Mouse (Mus musculus): ENCODE data around the gene Usp6nl.

Gene Usp6nl

DNA sequence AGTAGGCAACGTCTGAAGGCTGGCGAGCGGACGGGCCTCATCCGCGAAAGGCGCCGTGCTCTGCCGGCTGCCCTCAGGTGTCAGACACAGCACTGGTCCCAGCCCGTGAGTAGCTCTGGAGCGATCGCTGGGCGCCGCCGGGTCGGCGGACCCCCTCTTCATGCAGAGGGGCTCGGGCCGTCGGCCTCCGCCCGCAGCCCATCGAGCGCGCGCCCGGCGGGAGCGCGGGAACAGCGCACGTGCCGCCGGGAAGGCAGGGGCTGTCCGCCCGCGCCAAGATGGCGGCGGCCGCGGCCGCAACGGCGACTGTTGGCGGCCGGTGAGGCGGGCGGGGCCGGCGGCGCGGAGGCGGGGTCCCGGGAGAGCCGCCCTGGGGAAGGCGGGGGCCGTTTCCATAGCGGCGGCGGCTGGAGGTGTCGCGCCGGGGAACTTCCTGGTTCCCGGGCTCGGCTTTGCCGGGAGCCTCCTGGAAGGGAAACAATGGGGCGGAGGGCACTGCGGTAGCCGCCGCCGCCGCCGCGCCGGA is at the start of gene Usp6nl:
Gene Usp6nl (plus strand): TSS at position 292 of the 526 bp plus-strand sequence.
- DNase-seq (ENCODE audit: low read depth, low spot score) = peak; percentile 87

DNA sequence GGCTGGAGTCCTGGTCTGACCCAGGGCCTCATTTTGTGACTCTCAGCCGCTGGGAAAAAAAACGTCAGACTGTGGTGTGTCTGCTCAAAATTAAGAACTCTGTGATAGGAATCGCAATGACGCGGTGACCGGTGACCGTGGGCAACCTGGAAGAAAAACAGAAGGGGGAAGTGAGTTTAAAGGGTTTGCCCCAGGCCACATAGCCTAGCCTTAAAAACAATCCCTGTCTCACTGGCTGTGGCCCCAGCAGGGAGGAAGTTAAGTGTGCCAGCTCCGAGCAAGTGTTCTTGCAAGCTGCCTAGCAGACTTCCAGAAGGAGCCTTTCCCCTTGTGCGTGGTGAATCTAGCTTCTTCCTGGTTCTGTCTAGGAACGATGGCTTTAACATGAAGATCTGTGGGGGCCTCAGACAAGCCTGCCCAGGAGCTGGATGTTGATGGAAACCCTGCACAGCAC is 49.0 kb upstream of the Usp6nl start:
- DNase-seq (ENCODE audit: low read depth, low spot score) = peak; percentile 52

DNA sequence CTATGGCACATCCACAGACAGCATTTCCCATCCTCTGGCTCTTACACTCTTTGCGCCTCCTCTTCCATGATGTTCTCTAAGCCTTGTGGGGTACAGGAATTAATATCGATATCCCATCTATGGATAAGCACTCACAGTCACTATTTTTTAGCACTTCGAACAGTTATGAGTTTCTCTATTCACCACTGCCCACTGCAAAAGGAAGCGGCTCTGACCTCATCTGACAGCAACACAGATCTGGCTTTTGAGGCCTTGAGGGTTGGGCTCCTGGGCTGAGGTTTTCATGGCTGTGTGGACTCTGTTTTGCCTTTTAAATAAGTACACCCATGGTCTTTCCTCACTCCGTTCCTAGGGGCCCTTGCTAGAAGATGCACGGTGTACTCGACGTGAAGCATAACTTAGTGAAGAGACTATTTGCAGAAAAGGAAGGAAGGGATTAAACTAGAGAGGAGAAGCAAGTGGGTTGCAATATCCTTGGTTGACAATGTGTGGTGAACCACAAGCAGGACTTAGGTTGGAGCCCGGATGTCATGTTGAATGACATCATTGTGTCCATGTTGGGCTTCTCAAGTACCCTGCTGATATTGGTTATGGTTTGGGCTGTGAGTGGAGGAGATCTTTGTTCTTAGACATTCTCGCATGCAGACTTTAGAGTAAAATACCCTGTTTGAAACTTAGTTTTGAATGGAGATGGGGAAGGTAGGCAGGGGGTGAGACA is 43.5 kb upstream of the Usp6nl start:
- no peak for DNase-seq (ENCODE audit: low read depth, low spot score)

DNA sequence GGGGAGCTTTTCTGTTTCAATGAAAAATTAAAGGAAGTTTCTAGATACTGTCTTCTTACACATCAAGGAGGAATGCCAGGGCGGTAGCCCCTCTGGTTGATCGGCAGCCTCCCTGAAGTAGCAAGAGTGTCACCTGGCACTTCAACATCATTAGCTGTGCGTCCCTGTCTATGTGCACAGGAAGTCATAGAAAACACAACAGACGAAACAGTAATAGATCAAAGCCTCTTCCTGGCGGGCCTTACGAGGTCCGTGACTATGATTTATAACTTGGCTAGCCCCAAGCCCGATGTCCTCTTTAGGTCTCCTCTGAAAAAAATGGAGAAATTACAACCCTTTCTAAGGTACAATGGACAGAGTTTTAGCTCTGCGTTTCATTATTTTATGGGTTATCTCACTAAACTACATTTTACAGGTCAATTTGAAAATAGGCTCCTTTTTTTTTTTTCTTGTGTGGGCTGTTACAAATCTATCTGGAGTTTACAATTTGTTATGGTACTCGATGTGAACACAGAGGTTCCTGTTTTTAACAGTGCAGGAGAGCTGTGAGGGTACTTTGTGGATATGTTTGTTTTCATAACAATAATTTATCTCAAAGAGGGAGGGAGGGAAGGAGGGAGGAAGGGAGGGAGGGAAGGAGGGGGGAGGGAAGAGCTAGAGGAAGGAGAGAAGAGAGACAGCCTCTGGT is 42.7 kb upstream of the Usp6nl start:
- no peak for DNase-seq (ENCODE audit: low read depth, low spot score)

DNA sequence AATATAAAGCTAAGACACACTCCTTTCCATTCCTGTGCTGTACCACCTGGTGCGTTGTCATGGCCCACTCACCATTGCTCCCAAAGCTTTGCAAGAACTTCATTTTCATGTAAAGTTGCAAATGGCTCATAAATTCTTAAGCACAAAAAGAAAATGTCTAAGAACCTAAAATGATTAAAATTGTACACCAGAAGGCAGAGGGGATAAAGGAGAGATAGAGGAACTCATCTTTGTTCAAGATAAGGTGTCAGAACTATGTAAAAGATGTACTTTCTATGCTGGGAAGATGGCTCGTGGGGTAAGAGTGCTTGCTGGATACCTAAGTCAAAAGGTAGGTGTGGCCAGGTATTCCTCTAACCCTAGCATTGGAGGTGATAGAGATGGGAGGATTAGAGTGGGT is 38.9 kb upstream of the Usp6nl start:
- DNase-seq (ENCODE audit: low read depth, low spot score) = peak; percentile 6

DNA sequence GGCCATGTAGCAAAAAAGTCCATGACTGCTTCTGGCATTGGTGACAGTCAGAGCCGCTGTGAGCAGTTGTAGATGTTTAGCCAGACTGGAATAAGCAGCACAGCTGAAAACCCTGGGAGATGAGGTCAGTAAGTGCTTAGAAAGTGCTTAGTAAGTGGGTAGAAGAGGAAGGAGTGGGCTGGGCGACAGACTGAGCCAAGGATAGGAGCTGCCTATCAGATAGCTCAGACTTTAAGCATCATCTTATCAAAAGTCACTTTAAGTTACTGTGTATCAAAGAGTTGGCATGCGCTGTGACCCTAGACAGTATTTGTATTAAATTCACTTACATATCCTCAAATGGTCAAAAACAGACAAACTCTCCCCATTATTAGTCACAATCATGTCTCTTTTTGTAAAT is 37.7 kb upstream of the Usp6nl start:
- DNase-seq (ENCODE audit: low read depth, low spot score) = peak; percentile 22

DNA sequence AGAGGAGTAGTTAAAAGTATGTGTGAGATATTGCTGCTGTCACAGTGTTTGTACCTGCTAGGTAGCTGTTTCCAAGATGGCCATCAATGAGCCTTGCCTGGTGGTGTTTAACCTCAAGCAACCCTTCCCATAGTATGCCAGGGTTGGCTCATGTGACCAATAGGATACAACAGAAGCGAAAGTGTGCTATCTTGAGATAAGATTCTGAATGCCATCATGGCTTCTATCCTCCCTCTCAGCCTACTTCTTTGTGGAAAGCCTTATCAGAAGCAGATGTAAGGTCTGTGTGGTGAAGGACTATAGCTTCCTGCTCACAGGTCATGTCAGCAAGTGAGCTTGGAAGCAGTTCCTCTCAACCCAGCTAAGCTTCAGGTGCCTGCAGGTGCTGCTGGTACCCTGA is 36.7 kb upstream of the Usp6nl start:
- no peak for DNase-seq (ENCODE audit: low read depth, low spot score)

DNA sequence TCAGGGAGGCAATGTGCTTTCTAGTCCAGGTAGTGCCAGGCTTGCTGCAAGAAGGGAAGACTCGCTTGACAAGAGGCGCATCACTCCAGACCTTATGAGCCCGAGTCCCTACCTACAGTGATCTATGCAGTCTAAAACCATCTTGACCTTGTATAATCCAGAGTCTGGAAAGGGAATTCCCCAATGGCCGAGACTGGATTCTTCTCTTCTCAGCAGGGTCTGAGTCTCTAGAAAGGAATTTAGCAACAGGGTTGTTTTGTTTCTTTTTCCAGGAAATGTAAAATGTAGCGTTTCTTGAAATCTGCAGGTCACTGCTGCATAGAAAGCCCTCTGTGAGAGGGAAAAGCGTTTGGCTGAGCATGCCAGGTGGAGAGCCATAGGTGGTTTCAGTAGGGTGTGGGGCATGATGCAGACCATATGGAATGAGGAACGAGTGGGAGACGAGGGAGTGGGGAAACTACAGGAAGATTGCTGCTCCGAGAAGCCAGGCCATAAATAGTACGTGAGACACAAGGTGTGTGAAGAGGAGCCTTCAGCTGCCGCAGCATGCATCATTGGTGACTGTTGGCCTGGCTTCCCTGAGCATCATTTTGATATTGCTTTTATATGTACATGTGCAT is 28.5 kb upstream of the Usp6nl start:
- peak; percentile 56 for DNase-seq (ENCODE audit: low read depth, low spot score)

DNA sequence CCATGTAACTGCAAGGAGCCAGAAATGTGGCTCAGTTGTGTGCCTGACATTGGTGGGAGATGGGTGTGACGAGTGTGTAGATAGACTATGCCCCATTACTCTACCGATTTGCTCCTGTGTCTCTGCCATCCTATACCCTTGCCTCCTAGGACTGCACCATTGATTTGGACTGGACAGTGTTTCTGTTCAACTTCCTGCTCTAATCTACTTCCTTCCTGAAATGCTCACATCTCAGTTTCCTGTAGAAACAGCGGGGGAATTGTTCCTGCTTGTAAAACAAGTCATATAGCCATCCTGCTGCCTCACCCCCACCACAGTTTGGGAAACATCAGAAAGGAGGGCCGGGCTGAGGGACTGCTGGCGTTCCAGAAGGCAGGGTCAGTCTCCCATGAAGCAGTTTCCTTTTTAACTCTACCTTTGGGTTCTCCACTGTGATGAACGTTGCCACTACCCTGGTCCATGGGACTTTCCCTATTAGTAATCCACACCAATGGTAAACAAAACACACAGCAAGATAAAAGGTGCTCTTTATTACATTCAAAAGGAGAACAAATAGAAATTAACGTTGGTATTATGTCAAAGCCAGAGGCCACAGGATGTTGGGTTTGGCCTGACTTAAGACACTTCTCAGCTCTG is 27.4 kb upstream of the Usp6nl start:
- no peak for DNase-seq (ENCODE audit: low read depth, low spot score)

DNA sequence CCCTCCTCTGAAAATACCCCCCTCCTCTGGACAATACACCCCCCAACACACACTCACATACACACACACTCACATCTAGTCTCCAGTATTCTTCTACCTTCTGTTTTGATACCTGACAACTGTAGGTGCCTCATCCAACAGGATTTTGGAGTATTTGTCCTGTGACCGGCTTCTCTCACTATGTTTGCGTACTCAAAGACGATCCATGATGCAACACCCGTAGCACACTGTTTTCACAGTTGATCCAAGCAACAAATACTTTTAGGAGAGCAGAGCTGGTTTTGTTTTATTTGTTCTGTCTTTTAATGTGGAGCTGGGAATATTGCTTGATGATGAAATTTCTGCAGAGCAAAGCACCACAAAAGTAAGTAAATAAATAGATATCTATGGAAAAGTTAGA is 17.7 kb upstream of the Usp6nl start:
- DNase-seq (ENCODE audit: low read depth, low spot score) = no peak

DNA sequence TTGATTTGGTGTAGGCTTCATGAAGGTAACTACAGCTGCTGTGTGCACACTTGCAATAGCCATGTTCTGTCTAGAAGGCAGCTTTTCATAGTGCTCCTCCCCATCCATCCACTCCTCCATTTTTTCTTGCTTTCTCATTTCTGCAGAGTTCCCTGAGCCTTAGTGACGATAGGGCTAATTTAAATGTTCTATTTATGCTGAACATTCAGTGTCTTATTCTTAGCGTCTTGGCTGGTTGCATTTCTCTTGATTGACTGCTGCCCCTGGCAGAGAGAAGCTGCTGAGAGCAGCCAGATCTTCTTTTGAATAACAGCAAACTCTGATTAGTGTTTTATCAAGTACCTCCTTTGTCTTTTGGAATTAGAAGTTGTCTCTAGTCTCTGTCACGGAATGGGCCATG is 15.6 kb upstream of the Usp6nl start:
- DNase-seq (ENCODE audit: low read depth, low spot score) = peak; percentile 25

DNA sequence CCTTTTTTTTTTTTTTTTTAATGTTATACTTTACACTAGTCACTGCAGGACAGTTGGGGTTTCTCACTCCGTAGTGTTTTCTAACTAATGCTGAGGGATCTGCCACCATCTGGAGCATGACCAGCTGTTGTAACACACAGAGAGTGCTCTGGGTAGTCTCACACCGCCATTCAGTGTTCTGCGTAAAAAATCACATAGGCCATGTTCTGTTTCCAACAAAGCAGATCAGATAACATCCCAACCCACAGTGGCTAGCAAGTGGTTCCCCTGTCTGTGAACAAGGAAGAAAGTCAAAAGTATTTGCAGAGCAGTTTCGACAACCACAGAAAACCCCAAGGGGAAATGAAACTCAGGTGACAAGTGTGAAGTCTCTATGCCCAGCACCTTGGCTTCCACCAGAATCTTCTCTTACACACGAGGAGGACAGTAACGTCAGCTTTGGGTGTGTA is 13.1 kb upstream of the Usp6nl start:
- no peak for DNase-seq (ENCODE audit: low read depth, low spot score)

DNA sequence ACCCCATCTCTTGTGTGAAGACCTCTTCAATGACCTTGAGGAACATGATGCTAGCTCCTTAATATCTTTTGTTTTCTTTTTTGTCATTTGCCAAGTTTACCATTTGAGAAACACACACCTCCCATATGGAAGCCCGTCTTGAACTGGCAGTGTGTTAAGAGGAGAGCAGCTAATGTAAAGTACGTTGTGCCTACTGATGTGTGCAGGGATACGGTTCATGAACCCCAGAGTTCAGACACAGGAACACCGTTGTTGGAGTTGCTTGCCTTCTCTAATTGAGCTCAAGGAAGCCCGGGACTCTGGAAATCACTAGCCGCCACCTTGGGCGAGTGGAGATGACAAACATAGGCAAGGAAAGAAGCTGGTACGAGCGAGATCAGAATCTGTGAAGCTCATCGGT is 9.7 kb upstream of the Usp6nl start:
- no peak for DNase-seq (ENCODE audit: low read depth, low spot score)

DNA sequence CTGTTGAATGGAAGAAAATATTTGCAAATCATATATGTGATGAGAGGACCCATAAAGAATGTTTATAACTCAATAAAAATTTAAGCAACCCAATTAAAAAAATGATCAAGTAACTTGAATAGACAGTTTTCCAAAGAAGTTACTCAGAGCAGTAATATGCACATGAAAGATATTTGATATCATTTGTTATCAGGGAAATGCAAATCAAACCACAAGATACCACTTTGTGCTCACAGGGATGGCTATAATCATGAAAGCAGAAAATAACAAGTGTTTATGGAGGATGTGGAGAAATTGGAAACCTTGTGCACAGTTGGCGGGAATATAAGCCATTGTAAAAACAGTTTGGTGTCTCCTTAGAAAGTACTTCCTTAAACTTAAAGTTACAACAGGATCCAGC is 8.7 kb upstream of the Usp6nl start:
- no peak for DNase-seq (ENCODE audit: low read depth, low spot score)

DNA sequence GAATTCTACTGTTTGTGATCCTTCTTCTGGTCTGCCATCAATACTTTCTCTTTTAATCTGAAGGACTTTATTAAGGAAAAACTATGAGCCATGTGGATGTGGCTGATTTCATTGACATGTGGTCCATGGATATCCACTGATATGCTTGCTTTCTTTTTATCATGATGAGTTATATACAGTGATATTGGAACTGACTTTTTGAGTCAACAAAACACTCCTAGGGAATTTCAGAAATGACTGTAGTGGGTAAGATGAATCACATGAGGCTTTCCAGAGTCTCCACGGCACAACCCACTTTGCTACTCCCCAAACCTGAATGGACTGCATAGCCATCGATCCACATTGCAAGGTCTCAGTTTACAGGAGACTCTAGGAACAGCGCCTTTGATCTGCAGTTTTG is 2.3 kb upstream of the Usp6nl start:
- no peak for DNase-seq (ENCODE audit: low read depth, low spot score)

DNA sequence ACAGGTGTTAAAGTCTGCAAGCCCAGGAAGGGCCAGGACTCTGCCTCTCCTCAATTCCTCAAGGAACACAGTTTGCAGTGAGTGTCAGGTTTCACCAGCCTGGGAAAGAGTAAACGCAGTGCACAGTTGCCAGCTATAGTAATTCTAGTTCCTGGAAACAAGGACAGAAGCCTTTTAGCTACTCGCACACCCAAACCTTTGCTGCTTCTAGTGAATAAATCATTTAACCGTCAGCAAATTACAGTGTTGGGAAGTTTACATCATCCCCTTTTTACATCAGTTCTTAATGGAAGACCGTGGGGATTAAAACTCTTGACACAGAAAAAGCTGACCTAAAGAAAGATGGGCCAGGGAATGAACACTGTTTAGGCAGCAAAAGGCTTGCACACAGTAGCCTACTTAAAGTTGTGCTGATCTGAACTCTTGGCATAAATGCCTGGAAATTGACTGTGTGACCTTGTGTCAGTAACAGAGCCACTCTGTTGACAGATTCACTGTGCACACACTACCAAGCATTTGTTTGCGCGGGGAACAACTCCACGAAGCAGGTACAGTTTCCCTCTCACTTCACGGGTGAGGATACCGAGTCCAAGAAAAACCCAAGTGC is 595 bp upstream of the Usp6nl start:
- DNase-seq (ENCODE audit: low read depth, low spot score) = no peak

DNA sequence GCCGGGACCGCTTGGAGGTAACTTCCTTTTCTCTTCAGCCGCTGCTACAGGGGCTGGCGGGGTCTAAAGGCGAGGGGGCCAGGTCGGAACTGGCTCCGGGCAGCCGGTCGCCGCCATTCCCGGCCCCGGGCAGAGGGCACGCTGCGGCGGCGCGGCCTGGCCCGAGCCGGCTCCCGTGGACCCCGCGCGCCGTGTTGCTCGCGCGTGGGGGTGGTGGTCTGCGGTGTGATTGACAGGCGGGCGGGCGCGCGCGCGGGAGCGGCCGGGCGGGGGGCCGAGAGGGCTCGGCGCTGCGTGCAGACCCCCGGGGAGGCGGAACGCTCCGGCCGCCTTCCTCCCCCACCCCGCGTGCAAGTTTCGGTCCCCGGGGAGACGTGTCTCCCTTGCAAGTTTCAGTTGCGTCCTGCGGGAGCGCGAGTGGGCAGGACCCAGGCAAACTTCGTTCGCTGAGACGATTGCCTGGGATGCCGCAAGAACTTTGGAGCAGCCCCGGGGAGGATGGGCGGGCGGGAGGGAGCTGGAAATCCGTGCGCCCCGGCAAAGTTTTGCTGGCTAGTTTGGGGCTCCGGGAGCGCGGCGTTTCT is 563 bp downstream of the Usp6nl start:
- DNase-seq (ENCODE audit: low read depth, low spot score) = peak; percentile 56

DNA sequence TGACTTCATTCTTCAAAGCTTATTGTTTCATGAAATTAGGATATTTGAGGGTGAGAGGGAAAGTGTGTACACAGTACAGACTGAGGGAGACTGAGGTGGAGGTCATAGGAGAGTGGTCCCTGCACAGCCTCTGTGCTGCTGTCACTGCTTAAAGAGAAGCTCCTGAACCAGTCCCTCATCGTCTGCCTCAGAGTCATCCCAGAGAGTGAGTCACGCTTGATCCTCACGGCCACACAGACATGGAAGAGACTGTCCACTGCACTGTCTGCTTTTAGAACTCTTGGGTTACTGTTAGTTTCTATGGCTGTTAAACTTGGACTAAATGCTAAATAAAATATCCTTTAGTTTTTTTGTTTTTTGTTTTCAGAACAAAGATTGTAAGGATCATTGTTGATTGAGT is 3.2 kb downstream of the Usp6nl start:
- DNase-seq (ENCODE audit: low read depth, low spot score) = no peak

DNA sequence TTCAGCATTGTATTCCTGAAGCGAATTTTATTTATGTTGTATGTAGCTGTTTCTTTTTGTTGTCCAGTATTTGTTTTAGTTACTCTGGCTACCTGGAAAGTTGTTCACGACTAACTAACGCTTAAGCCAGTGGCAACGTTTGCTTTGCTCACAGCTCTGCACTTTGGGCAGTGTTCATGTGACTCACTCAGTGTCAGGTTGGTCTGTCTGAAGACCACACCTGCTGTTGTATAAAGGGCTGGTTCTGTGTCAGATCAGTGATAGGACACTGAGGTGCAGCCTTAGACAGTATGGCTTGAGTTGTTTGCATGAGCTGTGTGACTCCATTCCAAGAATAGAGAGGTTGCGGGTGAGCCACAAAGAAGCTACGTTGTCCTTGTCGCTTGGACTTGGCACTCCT is 6.5 kb downstream of the Usp6nl start:
- DNase-seq (ENCODE audit: low read depth, low spot score) = no peak

DNA sequence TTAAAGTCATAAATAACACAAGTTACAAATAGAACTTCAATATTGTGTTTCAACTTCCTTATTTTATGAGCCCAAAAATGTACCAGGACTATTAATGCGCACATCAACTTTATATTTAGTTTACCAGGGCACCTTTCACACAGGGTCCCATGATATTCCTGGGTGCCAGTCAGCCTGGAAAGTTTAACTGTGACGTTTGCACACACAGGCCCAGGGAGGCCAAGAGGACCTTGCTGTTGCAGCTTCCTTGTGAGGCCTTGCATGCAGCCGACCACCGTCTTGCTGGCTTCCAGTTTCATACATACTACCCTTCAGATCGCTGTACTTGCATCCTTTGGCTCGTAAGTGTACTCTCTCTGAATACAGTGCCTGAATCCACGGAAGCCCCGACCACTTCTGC is 8.3 kb downstream of the Usp6nl start:
- no peak for DNase-seq (ENCODE audit: low read depth, low spot score)

Data from brain, adult 2 months (tissue).